Mouse (Mus musculus) cerebellum, adult 11 months (tissue): Measurements from ENCODE around the gene Dnah1.

ENCODE experiments used
- DNase-seq: peaks from one replicate; pipeline ENCODE4 v3.0.0; 2022

Dnah1 gene

GRCm38 (mm10) chr14:31233070-31233995 lies 90.4 kb downstream of the Dnah1 start:
- no peak for DNase-seq

DNA sequence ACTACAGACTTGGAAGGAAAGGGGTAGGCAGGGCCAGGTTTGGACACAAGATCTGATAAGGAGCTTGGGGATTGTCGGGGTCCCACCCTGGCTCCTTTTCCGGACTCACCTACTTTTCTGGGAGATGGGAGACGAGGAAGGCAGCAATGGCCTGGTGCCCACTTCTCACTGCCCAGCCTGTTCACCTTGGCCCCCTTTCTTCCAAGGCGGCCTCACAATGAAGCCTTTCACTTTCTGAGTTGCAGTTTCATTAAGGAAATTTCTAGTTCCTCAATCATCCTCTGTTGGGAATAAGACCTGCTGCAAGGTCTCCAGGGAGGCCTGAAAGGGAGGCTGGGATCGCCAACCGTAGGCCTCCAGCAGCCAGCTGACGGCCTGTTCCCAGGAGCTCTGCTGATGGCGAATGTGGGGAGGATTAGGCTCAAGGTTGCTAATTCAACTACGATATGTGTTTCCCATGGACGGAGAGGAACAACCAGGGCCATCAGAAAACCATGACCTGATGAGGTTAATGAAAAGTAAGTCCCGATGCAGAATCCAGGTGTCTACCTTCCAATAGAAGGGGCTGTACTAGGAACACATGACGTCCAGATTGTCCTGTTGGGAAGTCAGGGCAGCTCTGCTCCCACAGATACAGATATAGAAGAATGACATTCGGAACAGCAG lies 91.2 kb downstream of the Dnah1 start:
- DNase-seq, result no peak

DNA sequence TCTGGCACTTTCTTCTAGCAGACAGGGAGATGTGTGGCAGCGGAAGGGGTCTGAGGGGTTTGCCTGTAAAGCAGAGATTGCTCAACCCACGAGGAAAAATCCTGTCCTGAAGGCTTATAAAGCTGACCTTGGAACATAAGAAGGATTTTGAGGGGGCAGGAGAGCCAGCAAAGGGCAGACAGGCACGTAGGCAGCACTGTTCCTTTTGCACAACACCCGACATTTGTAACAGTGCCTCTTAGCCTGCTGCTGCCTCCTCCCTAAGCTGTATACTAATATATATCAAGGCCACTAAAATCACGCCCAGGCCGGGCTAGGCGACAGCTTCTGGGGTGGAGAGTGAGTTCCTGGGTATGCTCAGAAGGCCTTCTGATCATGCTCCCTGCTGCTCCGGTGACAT lies 93.3 kb downstream of the Dnah1 start:
- DNase-seq, result no peak

GRCm38 (mm10) chr14:31228234-31228633 lies 95.5 kb downstream of the Dnah1 start:
- no peak for DNase-seq

GRCm38 (mm10) chr14:31226978-31227377 lies 96.7 kb downstream of the Dnah1 start:
- DNase-seq, result no peak

DNA sequence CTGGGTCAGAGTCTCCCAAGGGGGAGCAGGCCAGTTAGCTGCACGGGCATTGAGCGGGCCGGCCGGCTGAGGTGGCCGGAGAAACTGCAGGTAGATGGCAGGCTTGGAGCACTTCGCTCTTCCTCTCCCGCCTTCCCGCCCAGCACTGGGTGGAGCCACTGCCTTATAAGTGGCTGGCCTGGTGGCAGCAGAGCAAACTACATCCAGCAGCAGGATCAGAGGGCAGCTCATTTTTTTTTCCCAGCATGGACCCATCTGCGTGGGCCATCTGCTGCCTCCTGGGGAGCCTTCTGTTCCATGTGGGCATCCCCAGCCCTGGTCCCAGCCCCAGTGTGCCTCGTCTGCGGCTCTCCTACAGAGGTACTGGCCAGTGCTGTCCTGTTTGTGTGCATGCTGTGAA lies 106.0 kb downstream of the Dnah1 start, which contains the start of gene Sema3g:
Gene Sema3g, plus strand, starts transcription at position 195 of the 400 bp plus-strand sequence.
- DNase-seq, result peak; percentile 77

DNA sequence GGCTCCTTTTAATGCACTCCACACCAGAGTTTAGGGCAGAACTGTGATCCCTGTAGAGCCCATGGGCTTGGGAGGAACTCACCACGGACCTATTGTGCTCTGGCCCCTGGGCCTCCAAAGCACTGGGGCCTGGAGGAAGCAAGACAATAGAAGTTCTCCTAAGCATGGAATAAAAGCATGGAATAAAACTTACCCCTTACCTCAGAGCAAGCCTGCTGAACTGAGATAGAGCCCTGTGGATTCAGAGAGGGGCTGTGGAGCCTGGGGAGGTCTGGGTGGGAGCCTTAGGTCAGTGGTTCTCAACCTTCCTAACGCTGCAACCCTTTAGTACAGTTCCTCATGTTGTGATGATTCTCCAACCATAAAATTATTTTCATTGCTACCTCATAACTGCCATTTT lies 106.8 kb downstream of the Dnah1 start, which contains the start of gene Nisch:
Gene Nisch, minus strand, starts transcription at position 101 of the 400 bp plus-strand sequence.
- no peak for DNase-seq

DNA sequence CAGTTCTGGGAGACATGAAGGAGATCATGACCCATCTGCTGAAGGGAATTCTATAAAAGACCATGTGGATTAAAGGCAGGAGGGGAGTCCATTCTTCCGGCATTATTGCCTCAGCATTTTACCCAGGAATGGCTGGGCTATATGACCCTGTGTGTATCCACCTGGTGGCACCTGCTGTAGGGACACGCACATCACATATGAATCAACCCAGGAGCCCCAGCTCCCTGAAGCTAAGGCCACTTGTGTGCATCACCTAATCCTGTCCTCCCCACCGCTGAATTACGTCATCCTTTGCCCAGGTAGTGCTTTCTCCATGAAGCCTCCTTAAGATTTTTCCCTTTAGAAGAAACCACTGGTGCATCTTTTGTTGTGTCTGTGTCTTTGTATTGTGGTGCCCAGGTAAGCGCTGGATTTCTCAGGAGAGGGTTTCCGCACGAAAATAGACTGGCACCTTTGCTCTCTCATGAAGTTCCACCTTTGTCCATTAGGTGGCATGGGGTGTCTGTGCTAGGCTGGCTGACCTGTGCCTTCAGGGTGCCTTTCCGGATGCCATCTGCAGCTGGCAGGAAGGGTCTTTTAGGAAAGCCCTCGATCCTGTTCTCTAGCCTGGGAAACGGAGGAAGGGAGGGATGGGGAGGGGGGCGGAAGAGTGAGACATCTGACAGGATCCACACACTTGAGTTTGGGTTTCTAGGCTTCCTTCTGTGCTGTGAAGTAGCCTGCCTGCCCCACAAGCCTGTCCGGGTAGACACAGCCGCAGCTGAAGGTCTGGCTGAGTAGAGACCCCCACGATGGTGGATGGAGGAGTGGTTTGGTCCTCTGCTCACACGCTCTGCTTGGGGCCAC lies 108.3 kb downstream of the Dnah1 start:
- DNase-seq, result peak; percentile 75

DNA sequence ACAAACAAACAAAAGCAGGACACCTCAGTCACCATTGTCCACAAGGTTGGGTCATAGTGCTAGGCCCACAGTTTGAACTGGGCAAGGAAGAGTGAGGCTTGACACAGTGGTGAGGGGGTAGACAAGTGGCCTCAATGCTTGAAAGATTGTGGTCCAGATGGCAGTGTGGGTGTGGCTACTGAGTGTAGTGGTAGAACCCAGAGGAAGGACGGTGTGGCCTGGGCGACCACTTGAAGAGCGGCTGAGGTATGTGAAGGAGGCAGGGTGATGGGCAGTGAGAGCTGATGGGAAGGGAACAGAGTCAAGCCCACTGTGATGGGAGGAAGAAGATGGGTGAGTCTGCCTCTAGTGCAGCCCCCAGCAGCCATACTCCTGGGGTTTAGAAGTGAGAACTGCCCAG lies 109.0 kb downstream of the Dnah1 start:
- no peak for DNase-seq

- no peak for DNase-seq
Measured at GRCm38 (mm10) chr14:31213868-31214267, 109.8 kb downstream of the Dnah1 start.

DNA sequence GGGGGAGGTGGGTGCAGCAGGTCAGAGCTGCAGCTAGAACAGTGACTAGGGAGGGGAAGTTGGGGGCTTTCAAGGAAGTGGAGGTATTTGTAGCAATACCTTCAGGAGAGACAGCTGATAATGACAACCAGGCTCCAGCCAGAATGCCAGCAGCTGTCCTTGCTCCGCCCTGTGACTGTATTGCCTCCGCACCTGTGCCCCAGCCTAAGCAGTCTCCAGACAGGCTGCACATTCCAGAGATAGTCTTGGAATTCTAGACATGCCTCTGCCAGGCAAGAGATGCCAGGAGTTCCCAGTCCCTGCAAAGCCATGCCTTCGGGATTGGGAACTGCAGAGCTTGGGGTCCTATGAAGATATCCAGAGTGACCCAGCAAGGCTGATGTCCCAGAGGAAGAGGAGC lies 111.2 kb downstream of the Dnah1 start:
- DNase-seq, result no peak

- no peak for DNase-seq
Measured at GRCm38 (mm10) chr14:31211854-31212253, 111.8 kb downstream of the Dnah1 start.
